Mouse (Mus musculus) bone marrow macrophage, adult 2 months (primary cell): ENCODE measurements around the gene Sbk1. TPM values are rescaled to one million over a fixed set of nuclear protein-coding genes. Genes with fewer than 3 reads are reported as not detected.

Source experiments
- H3K27ac ChIP-seq: 2 replicates; pipeline ENCODE4 v1.5.1; 2012; ENCODE audit warnings: low read depth, low read length; ENCODE audit not compliant: insufficient read depth
- H3K4me1 ChIP-seq: 2 replicates; pipeline ENCODE4 v1.6.1; 2012; ENCODE audit warnings: low read length; ENCODE audit not compliant: control insufficient read depth, insufficient read depth
- H3K4me3 ChIP-seq: 2 replicates; pipeline ENCODE4 v1.5.1; 2012; ENCODE audit warnings: mild to moderate bottlenecking, low read length, moderate library complexity; ENCODE audit not compliant: insufficient read depth
- CTCF ChIP-seq: IDR thresholded peaks from 2 replicates; pipeline ENCODE4 v1.5.1; 2012; ENCODE audit warnings: low read depth, mild to moderate bottlenecking, low read length, moderate library complexity
- POLR2A ChIP-seq: IDR thresholded peaks from 2 replicates; pipeline ENCODE4 v1.6.1; 2012; ENCODE audit warnings: mild to moderate bottlenecking, low read depth, low read length, borderline replicate concordance
- polyA plus RNA-seq: library from polyadenylated mRNA; stranded (reverse); fragments of >200 nt; gene quantifications from 2 replicates; pipeline ENCODE4 v1.2.4, GENCODE M21; 2012; ENCODE audit not compliant: missing spikeins, insufficient read depth, insufficient read length

The Sbk1 gene
- polyA plus RNA-seq, 1 experiment = 6.3 TPM

DNA sequence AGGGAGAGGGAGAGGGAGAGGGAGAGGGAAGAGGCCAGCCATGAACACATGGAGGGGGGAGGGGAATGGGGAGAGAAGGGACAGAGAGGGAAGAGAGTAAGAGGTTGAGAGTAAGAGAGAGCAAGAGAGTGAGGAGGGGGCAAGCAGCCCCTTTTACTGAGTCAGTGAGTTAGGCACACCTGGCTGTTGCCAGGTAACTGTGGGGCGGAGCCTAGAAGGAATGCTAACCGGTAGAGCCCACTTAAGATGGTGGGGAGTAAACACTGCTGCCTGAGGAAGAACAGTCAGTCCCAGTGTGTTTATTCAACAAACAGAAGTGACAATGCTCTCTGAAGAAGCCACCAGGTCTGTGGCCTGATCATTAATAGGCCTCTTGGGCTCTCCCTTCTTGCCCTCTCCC is 58.3 kb downstream of the Sbk1 start:
- Histone ChIP-seq H3K4me3 (no peak overlapping the region), H3K4me1 (no peaks in the 10 kb centered on the region), H3K27ac (no peak overlapping the region)
- no peak for TF ChIP-seq CTCF
- TF ChIP-seq POLR2A = no peak

DNA sequence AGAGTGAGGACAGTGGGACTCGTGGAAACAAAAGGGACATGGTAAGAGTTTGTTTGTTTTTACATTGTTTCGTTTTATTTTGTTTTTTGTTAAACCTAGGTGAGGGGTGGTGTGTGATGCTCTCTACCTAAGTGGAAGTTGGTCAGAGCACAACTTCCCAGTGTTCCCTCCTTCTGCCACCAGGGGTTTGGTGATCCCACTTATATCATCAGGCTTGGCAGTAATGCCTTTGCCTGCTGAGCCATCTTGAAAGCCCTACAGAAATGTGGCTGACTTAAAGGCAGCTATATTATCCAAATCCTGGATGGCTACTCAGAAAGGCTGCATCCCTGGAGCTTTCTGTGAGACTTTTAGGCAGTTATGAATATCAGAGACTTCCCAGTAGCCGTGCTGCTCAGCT is 60.3 kb downstream of the Sbk1 start:
- no peak overlapping the region for H3K27ac ChIP-seq
- no peak overlapping the region for H3K4me3 ChIP-seq
- TF ChIP-seq CTCF (no peak), POLR2A (no peak)
- no peaks in the 10 kb centered on the region for H3K4me1 ChIP-seq

DNA sequence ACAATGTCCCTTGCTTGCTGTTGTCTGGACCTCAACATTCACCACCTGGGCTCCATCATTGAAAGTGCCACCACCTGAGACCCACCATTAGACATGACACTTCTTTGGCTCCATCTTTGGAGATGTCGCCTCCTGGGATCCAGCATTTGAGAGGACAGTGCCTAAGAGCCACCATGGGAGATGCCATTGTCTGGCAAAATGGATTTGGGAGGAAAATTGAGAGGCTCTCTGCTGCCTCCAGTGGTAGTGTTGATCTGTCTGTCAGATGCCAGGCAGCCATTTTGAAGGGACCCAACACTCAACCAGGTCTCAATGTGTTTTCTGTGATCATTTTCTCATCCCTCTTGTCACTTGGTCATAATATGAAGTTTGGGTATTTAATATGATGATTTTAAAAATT is 63.1 kb downstream of the Sbk1 start:
- Histone ChIP-seq H3K4me1 (peaks cover 2% of the 10 kb centered on the region), H3K4me3 (no peak overlapping the region), H3K27ac (no peak overlapping the region)
- TF ChIP-seq POLR2A (no peak), CTCF (no peak)

DNA sequence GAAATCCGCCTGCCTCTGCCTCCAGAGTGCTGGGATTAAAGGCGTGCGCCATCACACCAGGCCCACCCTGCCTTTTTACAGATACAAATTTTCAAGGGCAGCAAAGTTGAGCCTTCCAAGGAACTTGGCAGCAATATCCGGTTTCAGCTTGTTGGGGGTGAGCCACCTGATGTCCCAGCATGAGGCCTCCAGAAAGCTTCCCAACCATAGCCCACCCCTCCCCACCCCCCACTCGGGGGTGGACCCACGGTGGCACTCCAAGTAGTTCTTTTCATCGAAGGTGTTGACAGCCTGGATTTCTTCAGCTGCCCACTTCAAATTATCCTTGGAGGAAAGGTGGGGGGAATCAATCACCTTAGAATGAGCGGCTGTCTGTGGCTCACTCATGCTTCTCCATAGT is 66.5 kb downstream of the Sbk1 start:
- Histone ChIP-seq H3K4me1 (peaks cover 5% of the 10 kb centered on the region), H3K27ac (no peak overlapping the region), H3K4me3 (no peak overlapping the region)
- no peak for TF ChIP-seq POLR2A
- TF ChIP-seq CTCF = no peak

DNA sequence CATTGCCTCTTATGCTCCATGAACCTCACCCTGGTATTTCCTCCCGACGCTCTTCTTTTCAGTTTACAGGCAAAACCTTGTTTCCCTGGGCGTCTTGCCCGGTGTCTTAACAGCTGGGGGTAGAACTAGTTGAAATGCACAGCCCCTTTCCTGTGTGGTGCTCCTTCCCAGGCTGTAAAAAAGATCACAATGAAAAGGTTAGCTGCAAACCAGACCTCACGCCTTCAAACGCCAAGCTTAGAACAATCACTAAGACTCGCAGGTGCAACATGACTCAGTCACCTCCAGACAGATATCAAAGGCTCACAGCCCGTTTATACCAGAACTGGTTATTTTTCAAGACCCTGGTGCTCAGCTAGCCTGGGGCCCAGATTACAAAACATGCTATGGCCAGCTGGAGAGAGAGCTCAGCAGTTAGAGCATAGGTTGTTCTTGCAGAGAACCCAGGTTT is 67.1 kb downstream of the Sbk1 start:
- TF ChIP-seq CTCF (no peak), POLR2A (no peak)
- no peak overlapping the region for H3K27ac ChIP-seq
- peaks cover 5% of the 10 kb centered on the region for H3K4me1 ChIP-seq
- no peak overlapping the region for H3K4me3 ChIP-seq

DNA sequence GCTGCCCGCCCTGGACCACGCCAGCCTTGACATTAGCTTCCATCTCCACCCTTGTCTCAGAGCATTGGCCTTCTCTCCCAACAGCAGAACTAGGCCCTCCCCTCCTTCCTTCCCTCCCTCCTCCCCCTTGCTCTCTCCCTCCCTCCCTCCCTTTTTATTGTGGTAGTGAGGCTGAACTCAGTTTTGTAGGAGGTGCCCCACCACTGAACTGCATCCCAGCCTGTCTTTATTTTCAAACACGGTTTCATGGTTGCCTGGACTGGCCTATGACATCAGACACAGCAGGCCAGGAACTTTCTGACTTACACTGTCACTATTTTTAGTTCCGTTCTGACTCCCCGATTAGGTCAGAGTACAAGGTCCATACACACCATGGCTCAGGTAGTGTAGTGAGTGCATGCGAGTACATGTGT is 67.8 kb downstream of the Sbk1 start:
- Histone ChIP-seq H3K4me3 (no peak overlapping the region), H3K27ac (no peak overlapping the region), H3K4me1 (peaks cover 5% of the 10 kb centered on the region)
- TF ChIP-seq CTCF = no peak
- TF ChIP-seq POLR2A = no peak

DNA sequence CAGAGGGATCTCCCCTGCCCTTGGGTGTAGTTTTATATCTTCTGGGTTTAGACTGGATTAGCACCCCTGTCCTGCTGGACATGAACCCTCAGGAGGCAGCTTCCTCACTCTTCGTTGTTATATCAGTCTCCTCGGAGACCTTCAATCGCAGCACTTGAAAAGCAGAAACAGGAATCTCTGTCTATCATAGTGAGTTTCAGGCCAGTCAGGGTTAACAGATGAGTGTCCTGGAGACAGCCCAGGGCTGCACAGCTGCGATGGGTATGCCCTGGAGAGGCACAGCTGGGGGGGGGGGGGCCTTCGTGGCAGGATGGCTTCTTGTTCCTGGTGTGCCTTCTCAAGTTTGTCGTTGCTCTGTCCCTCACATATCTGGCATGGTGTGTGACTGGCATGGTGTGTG is 68.5 kb downstream of the Sbk1 start:
- no peak overlapping the region for H3K4me3 ChIP-seq
- H3K27ac ChIP-seq = no peak overlapping the region
- peaks cover 5% of the 10 kb centered on the region for H3K4me1 ChIP-seq
- TF ChIP-seq CTCF = no peak
- no peak for TF ChIP-seq POLR2A

Other genes starting within 250 kb of the Sbk1 start
- not detected in 2 replicates for gene Gsg1l, start 190.2 kb upstream of the Sbk1 start, polyA plus RNA-seq
- gene Xpo6, start 72.1 kb upstream of the Sbk1 start, polyA plus RNA-seq = 64.2 and 86.2 TPM in 2 replicates
- gene Lat, start 97.0 kb downstream of the Sbk1 start, polyA plus RNA-seq = 2.5 and 3.2 TPM in 2 replicates
- 41.1 and 41.8 TPM in 2 replicates for gene Spns1, start 104.8 kb downstream of the Sbk1 start, polyA plus RNA-seq
- gene Nfatc2ip, start 124.1 kb downstream of the Sbk1 start, polyA plus RNA-seq = 9.5 and 10.3 TPM in 2 replicates
- gene Cd19, start 142.3 kb downstream of the Sbk1 start, polyA plus RNA-seq = not detected in 2 replicates
- gene Rabep2, start 156.1 kb downstream of the Sbk1 start, polyA plus RNA-seq = 25.3 and 30.6 TPM in 2 replicates
- 0.25 and 1.4 TPM in 2 replicates for gene Atp2a1, start 190.5 kb downstream of the Sbk1 start, polyA plus RNA-seq
- gene Sh2b1, start 202.8 kb downstream of the Sbk1 start, polyA plus RNA-seq = 26.1 and 27.6 TPM in 2 replicates
- 39.7 and 41.0 TPM in 2 replicates for gene Tufm, start 214.7 kb downstream of the Sbk1 start, polyA plus RNA-seq
- 128 and 131 TPM in 2 replicates for gene Atxn2l, start 230.8 kb downstream of the Sbk1 start, polyA plus RNA-seq